Mouse (Mus musculus) neutrophil, adult 5-6 weeks (primary cell): Measurements from ENCODE around the gene Lmf1. TPM values are rescaled to one million over a fixed set of nuclear protein-coding genes. Genes with fewer than 3 reads are reported as not detected.

Source experiments
- ATAC-seq: fragments of 151-379, 151-347 bp; 2 replicates; pipeline ENCODE4 v1.8.0; 2017; ENCODE audit warnings: mild to moderate bottlenecking, moderate TSS enrichment; ENCODE audit not compliant: insufficient number of reproducible peaks, poor library complexity, low FRiP score, severe bottlenecking; ENCODE audit errors: extremely low read depth
- total RNA-seq: library from RNA; stranded (forward); fragments of 200-1000 nt; gene quantifications from 2 replicates; pipeline ENCODE4 v1.2.3, GENCODE M21; 2017

Lmf1 gene
- total RNA-seq, 1 experiment from 2014 or later, result 10.9 TPM

- ATAC-seq, result no peak
These were observed 11.6 kb upstream of the Lmf1 start for GRCm38 (mm10) chr17:25567261-25567660.

- peak; percentile 29; the same call in 1 of the 2 replicates for ATAC-seq
These were observed 11.1 kb upstream of the Lmf1 start for GRCm38 (mm10) chr17:25567745-25568144.

- no peak for ATAC-seq
These were observed 10.7 kb upstream of the Lmf1 start for GRCm38 (mm10) chr17:25568206-25568605.

GRCm38 (mm10) chr17:25568880-25569279 lies 10.0 kb upstream of the Lmf1 start:
- ATAC-seq, result no peak

DNA sequence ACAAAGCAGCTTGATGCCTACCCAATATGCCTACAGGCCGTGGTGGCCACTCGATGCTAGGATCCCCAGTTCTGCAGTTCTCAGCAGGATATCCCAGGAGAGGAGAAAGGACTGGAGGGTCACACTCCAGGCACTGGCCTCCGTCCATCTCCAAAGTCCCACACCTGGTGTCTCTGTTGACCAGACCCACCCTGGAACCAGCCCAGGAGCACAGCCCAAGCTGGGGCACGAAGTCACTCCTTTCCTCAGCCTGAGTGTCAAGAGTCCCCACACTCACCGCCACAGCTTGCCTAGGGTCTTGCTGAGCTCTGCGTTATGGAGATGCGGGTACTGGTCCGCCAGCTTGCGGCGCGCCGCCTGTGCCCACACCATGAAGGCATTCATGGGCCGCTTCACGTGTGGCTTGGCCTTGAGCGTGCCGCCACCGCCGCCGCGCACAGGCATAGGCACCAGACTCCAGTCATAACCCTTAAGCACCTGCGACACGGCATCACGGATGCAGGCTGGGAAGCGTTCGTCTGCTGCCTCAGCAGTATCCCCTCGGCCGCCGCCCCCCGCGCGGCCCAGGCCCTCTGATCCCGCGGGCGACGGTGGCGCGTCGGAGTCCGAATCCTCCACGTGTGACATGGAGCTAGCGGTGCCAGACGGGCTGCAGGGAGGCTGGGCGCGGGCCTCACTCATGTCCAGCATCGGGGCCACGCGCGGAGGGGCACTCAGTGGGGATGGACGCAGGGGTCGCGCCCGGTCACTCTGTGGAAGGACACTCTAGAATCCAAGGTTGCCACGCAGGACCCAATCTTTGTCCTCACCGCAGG lies 8.8 kb upstream of the Lmf1 start:
- no peak for ATAC-seq

- ATAC-seq, result peak; percentile 33; the same call in 1 of the 2 replicates
These were observed 8.0 kb upstream of the Lmf1 start, which contains the start of gene Sox8 for GRCm38 (mm10) chr17:25570648-25571452. Gene Sox8, minus strand, starts transcription at chr17:25570686.

GRCm38 (mm10) chr17:25571453-25571820 lies 7.4 kb upstream of the Lmf1 start:
- ATAC-seq, result no peak

DNA sequence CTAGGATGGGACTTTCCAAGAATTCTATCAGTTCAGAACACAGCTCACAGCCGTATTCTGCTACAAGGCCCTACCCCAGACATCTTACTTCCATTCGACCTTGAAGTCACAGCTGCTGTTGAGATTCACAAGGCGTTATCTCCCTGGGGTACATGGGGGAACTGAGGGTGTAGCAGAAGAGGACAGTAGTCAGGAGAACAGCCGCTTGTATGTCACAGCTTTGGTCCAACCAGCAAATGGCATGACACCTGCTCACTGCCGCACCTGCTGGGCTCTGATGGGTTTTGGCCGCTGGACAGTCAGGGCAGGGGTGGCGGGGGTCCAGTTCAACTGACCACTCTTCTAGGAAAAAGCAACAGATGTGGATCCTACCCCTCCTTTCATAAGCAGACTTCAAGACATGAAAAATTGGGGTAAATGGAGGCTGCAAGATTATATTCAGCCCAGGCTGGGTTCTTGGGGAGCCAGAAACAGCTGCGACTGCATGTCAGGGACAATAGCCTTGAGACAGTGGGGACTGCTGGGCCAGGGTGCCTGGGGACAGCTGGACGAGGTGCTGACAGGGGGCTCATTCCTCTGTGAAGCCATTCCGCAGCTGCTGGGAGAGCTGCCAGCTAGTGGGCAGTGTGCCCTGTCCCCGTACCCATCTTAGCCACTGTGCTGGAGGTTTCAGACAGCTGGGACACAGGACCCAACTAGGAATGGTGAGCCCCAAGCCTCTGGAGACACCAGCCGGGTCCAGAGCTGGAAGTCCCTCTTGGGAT lies 3.5 kb upstream of the Lmf1 start:
- no peak for ATAC-seq

GRCm38 (mm10) chr17:25576034-25576433 lies 2.9 kb upstream of the Lmf1 start:
- no peak for ATAC-seq

GRCm38 (mm10) chr17:25577263-25577662 lies 1.6 kb upstream of the Lmf1 start:
- no peak for ATAC-seq

DNA sequence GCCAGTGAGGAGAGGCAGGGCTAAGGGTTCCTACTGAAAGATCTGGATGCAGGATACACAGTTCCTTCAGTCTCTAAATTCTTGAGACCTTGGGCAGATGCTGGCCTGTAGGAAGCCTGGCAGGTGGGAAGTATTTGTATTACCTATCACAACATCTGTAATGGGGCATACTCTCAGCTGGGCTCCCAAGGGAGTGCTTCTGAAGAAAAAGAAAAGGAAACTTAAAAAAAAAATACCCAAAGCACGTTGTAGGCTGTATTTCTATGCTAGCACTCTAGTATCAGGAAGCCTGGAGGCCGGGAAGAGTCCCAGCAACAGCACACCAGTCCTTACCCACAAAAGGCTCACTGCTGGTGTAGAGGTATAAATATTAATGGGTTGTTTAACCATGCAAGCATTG lies 1.2 kb upstream of the Lmf1 start:
- ATAC-seq, result no peak

DNA sequence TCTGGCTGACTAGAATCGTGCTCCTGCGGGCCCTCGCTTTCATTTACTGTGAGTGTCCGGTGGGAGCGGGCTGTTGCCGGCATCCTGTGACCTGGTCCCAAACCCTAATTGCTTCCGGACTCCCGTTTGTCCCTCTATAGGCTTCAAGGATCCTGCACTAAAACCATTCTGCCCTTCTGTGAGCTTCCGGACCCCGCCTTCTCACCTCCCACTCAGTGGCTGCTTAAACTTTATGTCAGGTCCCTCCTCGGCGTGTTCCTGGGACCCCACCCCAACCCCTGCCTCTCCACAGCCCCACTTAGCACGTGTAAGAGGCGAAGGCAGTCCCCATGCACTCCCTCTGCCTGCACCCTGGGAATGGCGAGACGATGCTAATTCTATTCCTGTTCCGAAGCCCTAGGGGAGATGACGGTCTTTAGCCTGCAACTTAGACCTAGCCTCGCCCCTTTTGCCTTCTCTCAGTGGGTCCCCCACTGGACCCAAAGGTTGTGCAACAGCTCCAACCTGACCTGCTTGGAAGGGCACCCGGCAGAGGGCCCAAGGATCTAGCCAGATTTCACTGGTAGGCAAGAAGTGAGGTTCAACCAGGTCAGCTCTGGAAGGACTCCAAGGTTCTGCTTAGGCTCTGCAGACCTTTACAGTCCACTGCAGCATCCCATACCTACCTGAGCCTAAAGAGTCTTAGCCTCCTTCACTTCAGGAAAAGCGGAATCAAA lies 605 bp downstream of the Lmf1 start:
- ATAC-seq, result no peak

- ATAC-seq, result no peak
These were observed 3.2 kb downstream of the Lmf1 start for GRCm38 (mm10) chr17:25582076-25582475.

DNA sequence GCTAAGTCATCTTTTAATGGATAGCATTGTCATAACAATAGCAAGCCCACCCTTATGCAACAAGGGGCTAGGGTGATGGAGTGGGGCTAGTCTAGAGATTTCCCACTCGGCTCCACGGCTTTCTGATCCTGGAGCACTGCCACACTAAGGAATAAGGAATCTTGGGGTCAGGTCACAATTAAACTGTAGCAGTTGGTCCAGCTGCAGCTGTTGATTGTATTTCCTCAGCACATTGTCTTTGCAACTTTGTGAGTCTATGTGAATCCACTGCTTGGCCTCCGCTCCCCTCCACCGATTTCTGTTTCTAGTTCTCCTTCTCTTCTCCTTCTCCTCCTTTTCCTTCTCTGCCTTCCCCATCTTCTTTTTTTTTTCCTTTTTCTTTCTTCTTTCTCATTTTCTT lies 4.2 kb downstream of the Lmf1 start:
- ATAC-seq, result no peak

- ATAC-seq, result no peak
These were observed 5.0 kb downstream of the Lmf1 start for GRCm38 (mm10) chr17:25583858-25584257.

GRCm38 (mm10) chr17:25584646-25585045 lies 5.8 kb downstream of the Lmf1 start:
- ATAC-seq, result no peak

- ATAC-seq, result no peak
These were observed 11.2 kb downstream of the Lmf1 start for GRCm38 (mm10) chr17:25590068-25590467.

DNA sequence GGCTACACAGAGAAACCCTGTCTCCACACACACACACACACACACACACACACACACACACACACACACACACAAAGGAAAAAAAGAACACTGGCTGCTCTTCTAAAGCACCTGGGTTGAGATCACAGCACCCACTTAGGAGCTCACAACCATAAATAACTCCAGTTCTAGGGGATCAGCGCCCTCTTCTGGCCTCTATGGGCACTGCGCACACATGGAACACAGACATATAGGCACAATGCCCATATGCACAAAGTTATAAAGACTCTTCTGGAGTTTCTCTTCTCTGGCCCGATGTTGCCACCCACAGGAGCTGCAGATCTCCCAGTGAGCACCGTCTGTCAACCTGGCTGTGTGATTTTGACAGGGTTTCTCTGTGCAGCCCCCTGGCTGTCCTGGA lies 12.1 kb downstream of the Lmf1 start:
- ATAC-seq, result no peak

GRCm38 (mm10) chr17:25592336-25592735 lies 13.5 kb downstream of the Lmf1 start:
- no peak for ATAC-seq
